Mouse (Mus musculus) liver, adult 10 weeks (tissue): ENCODE measurements around the gene Olfr1161. TPM values are rescaled to one million over a fixed set of nuclear protein-coding genes. Genes with fewer than 3 reads are reported as not detected.

Source experiments
- polyA plus RNA-seq: library from polyadenylated mRNA; stranded (reverse); fragments of 350-450 nt; fragmentation: Illumina TruSeq; extraction: RNeasy Lipid Tissue Mini Kit (QIAGEN cat#74804); gene quantifications from one replicate; pipeline ENCODE4 v1.2.3, GENCODE M21; 2014; ENCODE audit warnings: low read depth, low replicate concordance

The Olfr1161 gene
- polyA plus RNA-seq: not detected

DNA sequence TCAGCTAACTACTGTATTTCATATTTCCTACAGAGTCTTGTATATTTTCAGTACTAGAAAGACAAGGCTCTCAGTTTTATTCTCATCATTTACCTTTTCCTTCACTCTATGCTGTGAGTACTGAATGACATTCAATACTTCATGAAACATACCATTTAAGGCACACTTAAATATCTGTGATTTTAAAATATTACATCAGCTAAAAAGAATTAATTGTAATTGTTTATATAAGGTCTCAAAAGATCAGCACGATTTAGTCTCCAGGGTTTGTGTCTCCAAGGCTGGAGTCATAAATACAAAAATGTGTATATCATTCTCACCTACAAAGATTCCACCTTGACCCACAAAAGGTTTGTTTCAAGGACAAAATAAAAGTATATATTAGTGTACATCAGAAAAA lies at the start of gene Olfr1161:
TSS of gene Olfr1161 (plus strand) at position 301 of the 400 bp plus-strand sequence.

DNA sequence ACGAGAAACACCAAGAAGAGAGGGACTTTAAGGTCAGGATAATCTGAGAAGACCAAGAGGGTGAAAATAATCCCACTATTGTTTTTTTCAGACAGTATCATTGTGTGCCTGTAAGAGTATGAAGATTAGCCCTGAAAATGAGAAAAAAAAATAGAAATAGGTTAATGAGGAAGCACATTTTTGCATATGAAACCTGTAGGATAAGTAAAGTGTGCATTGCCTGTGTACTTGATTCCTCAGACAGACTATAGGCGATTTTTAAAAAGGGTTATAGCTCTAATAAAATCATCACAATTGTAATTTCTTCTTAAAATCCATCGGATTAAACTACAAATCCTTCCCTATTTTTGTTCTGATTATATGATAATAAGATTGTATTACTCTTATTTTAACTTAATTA lies 48.0 kb upstream of the Olfr1161 start, which contains the start of gene Olfr74:
TSS of gene Olfr74 (minus strand) at position 101 of the 400 bp plus-strand sequence.

DNA sequence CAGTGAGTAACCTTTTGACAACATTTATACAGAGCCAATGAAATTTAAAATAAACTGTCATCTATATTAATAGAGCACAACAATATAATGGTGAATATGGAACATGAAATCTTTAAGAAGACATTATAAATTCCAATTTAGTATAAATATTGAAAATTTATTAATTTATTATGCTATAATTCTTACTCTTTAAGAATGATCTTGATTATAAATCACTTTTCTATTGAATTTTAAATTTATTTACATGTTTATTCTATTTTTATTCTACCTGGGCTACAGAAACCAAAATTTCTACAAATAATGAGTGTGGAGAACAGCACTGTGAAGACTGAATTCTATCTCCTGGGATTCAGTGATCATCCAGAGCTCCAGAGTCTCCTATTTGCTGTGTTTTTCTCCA lies 32.8 kb upstream of the Olfr1161 start, which contains the start of gene Olfr1158:
TSS of gene Olfr1158 (plus strand) at position 301 of the 400 bp plus-strand sequence.

DNA sequence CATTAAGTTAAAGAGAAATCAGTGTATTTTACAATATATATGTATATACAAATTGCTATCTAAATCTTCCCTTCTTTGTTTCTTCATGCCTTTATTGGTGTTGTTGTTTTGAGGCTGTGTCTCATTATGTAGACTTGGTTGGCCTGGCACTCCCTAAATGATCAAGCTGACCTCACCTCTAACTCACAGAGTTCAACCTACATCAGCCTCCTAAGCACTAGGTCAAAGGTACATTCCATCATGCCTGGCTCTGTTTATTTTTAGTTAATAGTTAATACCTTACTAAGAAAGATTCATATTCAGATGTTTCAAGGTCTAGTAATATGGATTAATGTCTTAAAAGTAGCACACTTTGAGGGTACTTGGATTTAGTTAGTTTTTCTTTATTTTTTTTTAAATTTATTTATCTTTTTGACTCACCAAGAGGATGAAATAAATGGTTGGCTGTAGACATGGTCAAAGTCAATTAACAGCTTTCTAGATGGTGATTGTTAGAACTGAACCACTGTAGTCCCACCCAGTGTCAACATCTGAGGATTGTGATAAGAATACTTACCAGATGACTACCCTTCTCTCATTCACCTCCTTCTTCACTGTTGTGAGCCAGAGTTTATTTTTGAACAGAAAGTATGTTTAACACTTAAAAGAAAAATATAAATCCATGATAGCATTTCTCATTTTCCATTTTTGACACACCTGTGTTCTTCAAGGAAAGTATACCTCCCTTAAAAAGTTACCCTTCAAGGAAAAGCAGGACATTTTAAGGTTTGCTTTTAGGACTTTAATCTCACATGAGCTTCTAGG lies 14.9 kb upstream of the Olfr1161 start, which contains the start of gene Olfr1160:
TSS of gene Olfr1160 (minus strand) at position 754 of the 804 bp plus-strand sequence.

DNA sequence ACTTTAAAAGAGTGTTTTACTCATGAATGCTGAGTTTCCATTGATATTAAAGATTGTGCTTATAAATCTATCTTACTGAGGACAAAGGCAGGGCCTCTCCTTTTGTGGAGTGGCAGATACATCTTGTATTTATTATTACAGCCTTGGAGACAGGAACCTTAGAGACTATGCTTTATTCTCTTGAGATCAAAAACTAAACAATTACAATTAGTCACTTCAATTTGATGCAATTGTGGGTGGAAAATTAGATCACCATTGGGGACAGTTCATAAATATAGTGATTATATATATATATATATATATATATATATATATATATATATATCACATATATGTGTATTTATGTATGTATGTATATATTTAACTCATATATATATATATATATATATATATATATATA lies 15.0 kb downstream of the Olfr1161 start, which contains the start of gene Olfr73:
TSS of gene Olfr73 (minus strand) at position 101 of the 400 bp plus-strand sequence.

DNA sequence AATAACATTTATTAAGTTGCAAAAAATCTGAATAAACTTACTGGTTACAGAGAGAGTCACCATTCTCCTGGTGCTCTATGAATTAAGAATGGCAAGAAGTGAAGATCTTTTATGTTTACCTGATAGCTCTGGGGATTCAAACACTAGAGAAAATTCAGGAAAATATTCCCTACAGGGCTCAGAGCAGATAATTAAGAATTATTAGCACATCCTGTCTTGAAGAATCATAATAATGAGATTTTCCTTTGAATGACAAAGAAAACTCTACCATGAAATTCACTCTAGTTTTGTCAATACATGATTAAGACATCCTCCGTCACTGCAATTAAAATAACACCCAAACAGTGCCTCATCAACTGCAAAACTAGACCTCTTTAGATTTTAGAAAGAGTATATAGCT lies 28.5 kb downstream of the Olfr1161 start, which contains the start of gene Olfr1162:
TSS of gene Olfr1162 (minus strand) at position 101 of the 400 bp plus-strand sequence.

DNA sequence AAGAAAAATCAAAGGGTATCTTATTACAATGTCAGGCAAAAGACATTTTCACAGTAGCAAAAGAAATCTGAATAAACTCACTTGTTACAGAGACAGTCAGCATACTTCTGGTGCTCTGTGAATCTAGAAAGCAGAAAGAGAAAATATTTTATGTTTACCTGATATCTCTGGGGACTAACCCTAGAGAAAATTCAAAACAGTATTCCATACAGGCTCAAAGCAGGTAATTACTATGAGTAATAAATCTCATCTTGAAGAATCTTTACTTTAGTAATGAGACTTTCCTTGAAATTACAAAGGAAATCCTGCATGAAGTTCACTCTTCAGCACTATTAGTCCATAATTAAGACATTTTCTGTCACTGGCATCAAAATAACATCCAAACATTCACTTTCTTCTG lies 49.2 kb downstream of the Olfr1161 start, which contains the start of gene Olfr1163:
TSS of gene Olfr1163 (minus strand) at position 101 of the 400 bp plus-strand sequence.

Other genes with a start within 250 kb of the Olfr1161 start
- not detected for gene Olfr152, start 243.3 kb upstream of the Olfr1161 start, polyA plus RNA-seq
- not detected for gene Olfr1143, start 222.2 kb upstream of the Olfr1161 start, polyA plus RNA-seq
- gene Olfr1145, start 213.0 kb upstream of the Olfr1161 start, polyA plus RNA-seq: not detected
- gene Olfr1148, start 192.2 kb upstream of the Olfr1161 start, polyA plus RNA-seq: not detected
- not detected for gene Olfr1150-ps1, start 178.8 kb upstream of the Olfr1161 start, polyA plus RNA-seq
- not detected for gene Olfr1151, start 166.9 kb upstream of the Olfr1161 start, polyA plus RNA-seq
- gene Olfr1152, start 156.3 kb upstream of the Olfr1161 start, polyA plus RNA-seq: not detected
- not detected for gene Olfr1153, start 127.8 kb upstream of the Olfr1161 start, polyA plus RNA-seq
- gene Olfr1154, start 117.6 kb upstream of the Olfr1161 start, polyA plus RNA-seq: not detected
- gene Olfr1155, start 77.6 kb upstream of the Olfr1161 start, polyA plus RNA-seq: not detected
- not detected for gene Olfr1156, start 69.7 kb upstream of the Olfr1161 start, polyA plus RNA-seq
- not detected for gene Olfr1157, start 54.5 kb upstream of the Olfr1161 start, polyA plus RNA-seq
- not detected for gene Olfr74, start 48.1 kb upstream of the Olfr1161 start, polyA plus RNA-seq
- gene Olfr1158, start 32.7 kb upstream of the Olfr1161 start, polyA plus RNA-seq: not detected
- gene Olfr1160, start 14.5 kb upstream of the Olfr1161 start, polyA plus RNA-seq: not detected
- not detected for gene Olfr73, start 14.9 kb downstream of the Olfr1161 start, polyA plus RNA-seq
- gene Olfr1162, start 28.4 kb downstream of the Olfr1161 start, polyA plus RNA-seq: not detected
- gene Olfr1163, start 49.1 kb downstream of the Olfr1161 start, polyA plus RNA-seq: not detected
- not detected for gene Olfr1164, start 71.2 kb downstream of the Olfr1161 start, polyA plus RNA-seq
- gene Olfr1166, start 105.5 kb downstream of the Olfr1161 start, polyA plus RNA-seq: not detected
- gene Olfr1167, start 132.4 kb downstream of the Olfr1161 start, polyA plus RNA-seq: not detected
- not detected for gene Olfr1168, start 159.1 kb downstream of the Olfr1161 start, polyA plus RNA-seq
- not detected for gene Olfr1170, start 205.6 kb downstream of the Olfr1161 start, polyA plus RNA-seq